Mouse (Mus musculus): Measurements from ENCODE around the gene Arhgdig.

DNA sequence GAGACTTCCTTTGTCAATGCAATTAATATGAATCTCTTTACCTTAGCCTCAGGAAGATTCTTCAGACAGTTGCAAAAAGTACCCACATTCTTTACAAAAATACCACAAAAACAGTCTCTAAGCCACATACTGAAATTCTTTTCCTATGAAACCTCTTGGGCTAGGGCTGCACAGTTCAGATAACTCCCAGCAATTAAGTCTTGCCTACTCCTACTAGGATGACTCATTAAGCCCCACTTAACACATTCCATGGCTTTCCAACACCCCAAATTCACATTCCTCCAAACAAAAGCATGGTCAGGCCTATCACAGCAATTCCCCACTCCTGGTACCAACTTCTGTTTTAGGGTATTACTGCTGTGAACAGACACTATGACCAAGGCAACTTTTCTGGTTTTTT is 29.0 kb downstream of the Arhgdig start:
- TF ChIP-seq CTCF (IDR thresholded peaks at IDR 0.05; ENCODE audit: extremely low read depth, insufficient read length, insufficient replicate concordance, low read depth, low read length) (no peak), POLR2A (IDR thresholded peaks at IDR 0.05; ENCODE audit: low read depth, low read length) (no peak)
